Mouse (Mus musculus): ENCODE results near the gene Gm9918. TPM values are rescaled to one million over a fixed set of nuclear protein-coding genes. Genes with fewer than 3 reads are reported as not detected.

The Gm9918 gene
- polyA plus RNA-seq, 1 experiment from 2014 or later = 0.09 TPM

DNA sequence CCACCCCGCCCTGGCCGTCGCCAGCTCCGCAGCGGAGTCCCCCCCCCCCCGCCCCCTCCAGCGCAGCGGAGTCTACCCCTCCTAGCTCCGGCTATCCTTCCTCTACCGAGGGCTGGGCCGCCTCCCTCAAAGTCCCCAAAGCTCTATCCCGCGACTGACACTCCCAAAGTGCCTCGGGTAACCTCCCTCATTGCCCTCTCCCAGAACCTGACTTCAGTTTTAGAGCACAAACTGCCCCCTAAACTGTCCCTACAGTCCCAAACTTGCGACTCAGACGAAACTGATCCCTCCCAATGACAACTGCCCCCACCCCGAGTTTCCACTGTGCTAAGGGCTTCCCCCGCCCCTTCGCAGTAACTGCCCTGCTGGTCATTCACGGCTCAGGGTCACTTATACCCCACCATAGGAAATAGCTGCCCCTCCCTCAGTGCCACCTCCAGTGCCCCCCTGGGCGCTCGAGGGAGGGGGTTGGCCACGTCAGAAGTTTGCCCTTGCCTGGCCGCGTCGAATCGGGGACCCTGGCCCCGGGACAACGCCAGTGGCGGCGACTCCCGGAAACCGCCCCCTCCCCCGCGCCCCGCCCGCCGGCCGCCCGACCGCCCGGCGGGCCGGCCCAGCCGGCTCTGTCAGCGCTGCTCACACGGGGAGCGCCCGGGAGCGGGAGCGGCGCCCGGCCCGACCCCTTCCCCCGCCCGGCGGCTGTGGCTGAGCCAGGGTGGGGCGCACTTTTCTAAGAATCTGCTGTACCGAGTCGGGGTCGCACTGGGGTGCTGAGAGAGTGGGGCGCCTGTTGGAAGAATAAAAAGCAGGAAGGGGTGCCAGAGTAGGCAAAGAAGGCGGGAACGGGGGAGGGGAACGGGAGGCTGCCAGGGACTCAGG lies 22.9 kb upstream of the Gm9918 start:
- Histone ChIP-seq H3K4me1 (peaks cover 67% of the 10 kb centered on the region), H3K9me3 (replicated peaks) (no peaks in the 10 kb centered on the region), H3K27me3 (replicated peaks) (peaks cover 43% of the 10 kb centered on the region), H3K36me3 (no peaks in the 10 kb centered on the region), H3K4me3 (replicated peaks) (peak overlapping the region; percentile 59), H3K4me2 (peak overlapping the region; percentile 98), H3K27ac (replicated peaks) (peak overlapping the region; percentile 89), H3K9ac (replicated peaks) (peak overlapping the region; percentile 63)
- peak; percentile 42 for ATAC-seq (ENCODE audit: low FRiP score)
- under 1% methylated on average over 54 of the region's 65 CpGs for WGBS

DNA sequence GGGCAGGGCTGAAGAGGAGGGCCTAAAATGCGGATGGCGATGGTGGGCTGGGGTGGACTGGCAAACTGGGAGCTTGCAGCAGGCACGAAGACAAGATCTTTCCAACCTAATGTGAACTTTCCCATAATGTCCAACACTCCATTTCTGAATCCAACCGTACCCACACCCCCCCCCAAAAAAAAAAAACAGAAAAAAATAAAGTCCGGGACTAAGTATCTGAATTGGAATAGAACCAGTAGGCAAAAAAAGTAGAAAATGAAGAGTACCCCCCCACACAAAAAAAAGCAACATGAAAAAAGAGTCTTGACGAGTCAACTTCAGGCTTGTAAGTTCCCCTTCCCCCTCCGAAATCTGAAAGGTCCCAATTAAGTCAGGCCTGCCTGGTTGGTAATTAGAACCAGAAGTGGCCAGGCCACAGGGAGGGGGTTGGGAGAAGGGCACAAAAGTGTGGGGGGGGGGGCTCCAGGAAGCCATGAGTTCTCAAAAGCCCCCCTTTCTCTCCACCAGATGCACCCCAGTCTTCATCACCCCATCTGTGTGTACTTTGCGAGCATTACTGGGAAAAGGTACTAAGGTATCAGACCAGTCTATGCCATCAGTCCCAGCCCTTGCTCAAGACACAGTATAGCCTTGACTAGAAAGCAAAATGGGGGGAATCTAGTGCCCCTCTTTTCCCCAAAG lies 22.1 kb upstream of the Gm9918 start:
- WGBS = 9% methylated on average over 8 of the region's 8 CpGs
- Histone ChIP-seq H3K9ac (replicated peaks) (0 out of 2 replicates have a peak overlapping the region, but pooled peaks have one; percentile 63), H3K4me1 (peaks cover 59% of the 10 kb centered on the region), H3K4me3 (replicated peaks) (peak overlapping the region; percentile 59), H3K9me3 (replicated peaks) (no peaks in the 10 kb centered on the region), H3K27me3 (replicated peaks) (peaks cover 37% of the 10 kb centered on the region), H3K27ac (replicated peaks) (peak overlapping the region; percentile 89), H3K36me3 (no peaks in the 10 kb centered on the region), H3K4me2 (peak overlapping the region; percentile 98)
- ATAC-seq (ENCODE audit: low FRiP score) = no peak

DNA sequence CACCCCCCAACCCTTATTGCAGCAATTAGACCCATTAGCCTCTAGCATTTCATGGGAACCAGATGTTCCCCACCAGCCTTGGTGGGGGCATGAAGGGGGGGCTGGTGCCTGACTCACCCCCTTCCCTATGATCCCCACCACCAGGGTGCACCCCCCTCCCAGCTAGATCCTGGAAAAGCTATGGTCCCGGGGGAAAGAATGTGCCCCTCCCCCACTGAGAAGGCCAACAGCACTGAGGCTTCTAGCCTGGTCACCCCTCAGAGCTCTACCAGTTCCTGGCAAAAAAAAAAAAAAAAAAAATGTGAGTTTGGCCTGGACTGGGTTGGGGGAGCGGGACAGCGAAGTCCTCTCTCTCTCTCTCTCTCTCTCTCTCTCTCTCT lies 21.6 kb upstream of the Gm9918 start:
- 0% methylated on average over 1 of the region's 3 CpGs for WGBS
- Histone ChIP-seq H3K9ac (replicated peaks) (no peak overlapping the region), H3K4me1 (peaks cover 54% of the 10 kb centered on the region), H3K27me3 (replicated peaks) (peaks cover 31% of the 10 kb centered on the region), H3K9me3 (replicated peaks) (no peaks in the 10 kb centered on the region), H3K4me2 (peak overlapping the region; percentile 98), H3K36me3 (no peaks in the 10 kb centered on the region), H3K4me3 (replicated peaks) (no peak overlapping the region), H3K27ac (replicated peaks) (peak overlapping the region; percentile 89; the same call in 1 of the 2 replicates)
- ATAC-seq (ENCODE audit: low FRiP score) = no peak

DNA sequence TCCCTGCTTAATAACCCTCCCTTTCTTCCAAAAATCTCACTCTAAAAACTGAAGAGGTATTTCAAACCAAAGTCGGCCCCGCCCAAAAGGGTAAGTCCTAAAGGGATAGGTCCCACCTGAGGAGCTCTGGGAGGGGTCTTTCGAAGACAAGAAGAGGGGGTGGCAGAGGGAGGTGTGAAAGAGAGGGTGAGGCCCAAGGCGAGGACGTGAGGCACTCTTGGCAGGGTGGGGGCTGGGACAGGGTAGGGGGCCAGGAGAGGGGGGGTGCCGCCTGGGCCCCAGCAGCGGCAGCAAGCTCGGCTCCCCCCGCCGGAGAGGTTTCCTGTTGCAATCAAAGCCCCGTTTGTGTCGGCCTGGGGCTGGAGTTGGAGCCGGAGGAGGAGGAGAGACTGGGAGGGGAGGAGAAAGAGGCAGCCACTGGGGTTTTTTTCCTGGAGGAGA lies 21.1 kb upstream of the Gm9918 start:
- H3K9me3 ChIP-seq (replicated peaks) = no peaks in the 10 kb centered on the region
- peaks cover 27% of the 10 kb centered on the region for H3K27me3 ChIP-seq (replicated peaks)
- peak overlapping the region; percentile 48 for H3K27ac ChIP-seq (replicated peaks)
- H3K4me3 ChIP-seq (replicated peaks) = no peak overlapping the region
- peak overlapping the region; percentile 37 for H3K4me2 ChIP-seq
- no peak overlapping the region for H3K9ac ChIP-seq (replicated peaks)
- WGBS = 4% methylated on average over 13 of the region's 13 CpGs
- ATAC-seq (ENCODE audit: low FRiP score) = no peak
- no peaks in the 10 kb centered on the region for H3K36me3 ChIP-seq
- H3K4me1 ChIP-seq = peaks cover 49% of the 10 kb centered on the region

- Histone ChIP-seq H3K4me2 (peak overlapping the region; percentile 37; the same call in 1 of the 2 replicates), H3K27me3 (replicated peaks) (peaks cover 25% of the 10 kb centered on the region)
These were observed 20.4 kb upstream of the Gm9918 start for GRCm38 (mm10) chr15:102249967-102250366.

DNA sequence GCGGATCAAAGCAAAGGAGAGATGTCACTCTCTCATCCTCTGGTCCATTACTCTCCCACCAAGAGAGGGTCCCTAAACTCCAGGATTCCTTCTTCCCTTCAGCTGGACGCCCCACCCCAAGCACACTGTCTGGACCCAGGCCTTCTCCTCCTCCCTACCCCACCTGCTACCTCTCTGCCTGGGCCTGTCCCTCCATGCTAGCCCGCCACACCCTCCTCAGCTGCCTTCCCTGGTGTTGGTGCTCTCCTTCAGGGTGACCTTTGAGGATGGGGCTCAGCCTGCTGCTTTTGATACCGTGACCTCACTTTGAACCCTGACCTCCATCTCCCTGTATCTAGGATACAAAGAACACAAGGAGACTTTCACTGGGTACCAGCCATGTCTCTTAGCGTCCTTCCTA lies 19.8 kb upstream of the Gm9918 start:
- Histone ChIP-seq H3K27me3 (replicated peaks) (peaks cover 27% of the 10 kb centered on the region), H3K4me3 (replicated peaks) (no peak overlapping the region), H3K4me1 (peaks cover 38% of the 10 kb centered on the region), H3K4me2 (no peak overlapping the region), H3K27ac (replicated peaks) (no peak overlapping the region), H3K9ac (replicated peaks) (no peak overlapping the region), H3K36me3 (no peaks in the 10 kb centered on the region), H3K9me3 (replicated peaks) (no peaks in the 10 kb centered on the region)
- ATAC-seq (ENCODE audit: low FRiP score) = no peak
- WGBS = 58% methylated on average over 5 of the region's 5 CpGs

More at GRCm38 (mm10) chr15:102249967-102250366, 20.4 kb upstream of the Gm9918 start:
- Histone ChIP-seq H3K9ac (replicated peaks) (no peak overlapping the region), H3K4me3 (replicated peaks) (no peak overlapping the region), H3K27ac (replicated peaks) (peak overlapping the region; percentile 48), H3K36me3 (no peaks in the 10 kb centered on the region), H3K9me3 (replicated peaks) (no peaks in the 10 kb centered on the region), H3K4me1 (peaks cover 43% of the 10 kb centered on the region)
- WGBS = 45% methylated on average over 9 of the region's 9 CpGs
- ATAC-seq (ENCODE audit: low FRiP score) = no peak

GRCm38 (mm10) chr15:102255547-102256255 lies 14.7 kb upstream of the Gm9918 start:
- peak overlapping the region; percentile 97 for H3K4me2 ChIP-seq
- H3K36me3 ChIP-seq = no peaks in the 10 kb centered on the region
- H3K4me1 ChIP-seq = peaks cover 26% of the 10 kb centered on the region
- no peak for ATAC-seq (ENCODE audit: low FRiP score)
- no peak overlapping the region for H3K27ac ChIP-seq (replicated peaks)
- peak overlapping the region; percentile 55; the same call in 1 of the 2 replicates for H3K4me3 ChIP-seq (replicated peaks)
- H3K27me3 ChIP-seq (replicated peaks) = peaks cover 28% of the 10 kb centered on the region
- WGBS = 52% methylated on average over 13 of the region's 14 CpGs
- H3K9me3 ChIP-seq (replicated peaks) = no peaks in the 10 kb centered on the region
- H3K9ac ChIP-seq (replicated peaks) = no peak overlapping the region

DNA sequence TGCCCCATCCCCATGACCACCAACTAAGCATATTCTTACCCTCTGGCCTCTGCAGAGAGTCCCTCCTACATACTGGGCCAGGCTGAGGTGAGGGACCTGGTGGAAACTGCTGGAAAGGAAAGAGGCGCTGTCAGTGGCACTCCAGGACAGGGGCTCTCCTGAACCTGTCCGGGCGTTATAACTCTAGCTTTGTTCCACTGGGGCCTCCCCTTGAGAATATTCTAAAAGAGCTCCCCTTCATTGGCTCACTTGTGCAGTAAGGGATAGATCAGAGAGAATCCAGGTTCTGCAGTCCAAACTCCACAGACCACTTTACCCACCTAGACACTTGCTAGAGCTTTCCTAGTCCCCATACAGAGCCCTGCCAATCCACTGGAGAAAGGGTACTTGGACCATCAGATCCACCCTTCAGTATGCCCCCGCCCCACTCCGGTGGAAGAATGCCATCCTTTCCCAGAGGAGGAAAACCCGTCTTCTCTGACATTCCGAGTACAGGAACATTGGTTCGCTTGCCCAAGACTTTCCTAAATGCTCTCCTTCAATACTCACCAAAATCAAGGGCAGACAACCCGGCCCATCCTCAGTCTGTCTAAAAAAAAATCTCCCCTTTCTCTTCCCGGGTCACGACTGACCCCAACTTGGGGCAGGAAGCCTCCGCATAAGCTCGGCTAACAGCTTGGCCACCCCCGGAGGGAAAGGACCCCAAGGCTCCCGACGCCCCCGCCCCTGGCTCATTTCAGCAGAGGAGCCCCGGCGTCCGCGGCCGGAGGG lies 13.7 kb upstream of the Gm9918 start:
- H3K27me3 ChIP-seq (replicated peaks) = peaks cover 28% of the 10 kb centered on the region
- H3K4me3 ChIP-seq (replicated peaks) = peak overlapping the region; percentile 55
- H3K9ac ChIP-seq (replicated peaks) = peak overlapping the region; percentile 60
- no peak for ATAC-seq (ENCODE audit: low FRiP score)
- 9% methylated on average over 22 of the region's 22 CpGs for WGBS
- H3K4me2 ChIP-seq = peak overlapping the region; percentile 97
- H3K4me1 ChIP-seq = peaks cover 26% of the 10 kb centered on the region
- peak overlapping the region; percentile 37; the same call in 1 of the 2 replicates for H3K27ac ChIP-seq (replicated peaks)
- H3K36me3 ChIP-seq = no peaks in the 10 kb centered on the region
- H3K9me3 ChIP-seq (replicated peaks) = no peaks in the 10 kb centered on the region

GRCm38 (mm10) chr15:102257202-102258075 lies 12.9 kb upstream of the Gm9918 start, which contains the start of gene Rarg:
TSS of gene Rarg (minus strand) at chr15:102257517.
- Histone ChIP-seq H3K27ac (replicated peaks) (peak within 1 kb of the TSS; percentile 37; the same call in 1 of the 2 replicates), H3K4me2 (peak within 1 kb of the TSS; percentile 97), H3K9me3 (replicated peaks) (no peaks in the 10 kb centered on the region), H3K9ac (replicated peaks) (peak within 1 kb of the TSS; percentile 60), H3K4me1 (peaks cover 26% of the 10 kb centered on the region), H3K27me3 (replicated peaks) (peaks cover 25% of the 10 kb centered on the region), H3K36me3 (no peaks in the 10 kb centered on the region), H3K4me3 (replicated peaks) (peak within 1 kb of the TSS; percentile 55)
- WGBS = 1% methylated on average over 40 of the region's 46 CpGs
- ATAC-seq (ENCODE audit: low FRiP score) = peak; percentile 39

- H3K4me2 ChIP-seq = peak overlapping the region; percentile 97
- 0 out of 2 replicates have a peak, but pooled peaks have one; percentile 18 for ATAC-seq (ENCODE audit: low FRiP score)
- H3K36me3 ChIP-seq = no peaks in the 10 kb centered on the region
- no peaks in the 10 kb centered on the region for H3K9me3 ChIP-seq (replicated peaks)
- peaks cover 24% of the 10 kb centered on the region for H3K27me3 ChIP-seq (replicated peaks)
- H3K9ac ChIP-seq (replicated peaks) = no peak overlapping the region; the same call in 1 of the 2 replicates
- no peak overlapping the region; the same call in 1 of the 2 replicates for H3K27ac ChIP-seq (replicated peaks)
- 12% methylated on average over 12 of the region's 12 CpGs for WGBS
- peak overlapping the region; percentile 55 for H3K4me3 ChIP-seq (replicated peaks)
- peaks cover 26% of the 10 kb centered on the region for H3K4me1 ChIP-seq
These were observed 12.3 kb upstream of the Gm9918 start for GRCm38 (mm10) chr15:102258076-102258470.

All from neural tube, embryonic 15.5 days (tissue).